Mouse (Mus musculus) fibroblast of lung, adult 2 months (primary cell): ENCODE data around the gene Zfp36l2.

Experiments
- DNase-seq: peaks from one replicate; pipeline ENCODE4 v3.0.0-alpha.2; 2011; ENCODE audit warnings: low read depth

Zfp36l2 gene

DNA sequence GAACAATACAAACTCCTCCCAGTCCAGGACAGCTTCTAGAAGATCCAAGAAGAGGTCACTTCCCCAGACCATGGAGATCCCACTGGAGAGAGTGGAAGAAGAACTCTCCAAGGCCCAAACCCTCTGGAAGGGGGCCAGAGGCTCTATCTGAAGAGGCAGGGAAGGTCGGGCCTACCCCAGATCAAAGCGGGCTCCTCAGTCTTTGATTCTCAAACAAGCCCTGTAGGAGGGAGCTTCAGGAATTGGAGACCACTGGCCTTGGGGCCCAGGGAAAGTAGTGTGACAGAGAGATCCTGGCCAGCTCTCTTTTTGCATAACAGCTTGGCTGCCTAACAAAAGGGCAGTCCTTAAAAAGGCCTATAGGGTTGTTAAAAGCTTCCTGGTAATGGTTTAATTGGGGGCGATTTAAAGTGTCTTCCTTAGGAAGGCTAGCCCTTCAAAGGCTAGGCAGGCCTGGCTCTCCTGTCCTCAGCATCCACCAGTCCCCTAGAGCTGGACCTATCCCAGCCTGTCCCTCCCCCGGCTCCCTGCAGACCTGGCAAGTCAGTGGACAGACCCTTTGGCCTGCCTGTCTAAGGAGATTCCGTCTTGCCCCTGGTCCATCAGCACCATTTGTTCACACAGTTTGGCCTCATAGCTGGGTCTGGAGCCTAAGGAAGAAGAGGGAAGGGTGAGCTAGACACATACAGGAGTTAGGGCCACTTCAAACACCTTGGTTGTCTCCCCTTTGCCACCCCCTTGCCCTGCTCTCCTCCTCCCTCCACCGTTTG is 35.4 kb downstream of the Zfp36l2 start:
- DNase-seq = no peak

- DNase-seq = no peak
Observed at GRCm38 (mm10) chr17:84151306-84151705, 36.4 kb downstream of the Zfp36l2 start.

DNA sequence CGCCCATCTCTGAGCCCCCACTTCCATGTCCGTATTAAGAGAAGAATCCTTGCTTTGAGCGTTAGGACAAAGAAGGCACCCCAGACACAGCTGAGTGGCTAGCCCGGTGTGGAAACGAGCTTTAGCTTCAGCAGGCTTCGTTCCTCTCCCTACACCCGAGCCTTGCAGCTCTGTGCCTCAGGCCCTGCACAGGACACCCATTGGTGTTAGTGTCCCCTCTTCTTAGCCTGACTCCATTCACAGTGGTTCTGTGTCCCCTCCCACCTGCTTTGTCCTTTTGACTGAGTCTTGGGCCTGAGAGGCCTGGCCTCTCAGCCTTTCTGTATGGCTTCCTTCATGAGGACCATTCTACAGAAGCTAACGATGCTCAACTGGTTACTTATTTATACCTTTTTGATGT is 37.5 kb downstream of the Zfp36l2 start:
- DNase-seq = no peak

GRCm38 (mm10) chr17:84149566-84149965 is 38.2 kb downstream of the Zfp36l2 start:
- DNase-seq = no peak

- peak; percentile 99 for DNase-seq
Observed at GRCm38 (mm10) chr17:84148499-84149484, 39.0 kb downstream of the Zfp36l2 start.

GRCm38 (mm10) chr17:84147183-84148108 is 40.3 kb downstream of the Zfp36l2 start:
- no peak for DNase-seq

GRCm38 (mm10) chr17:84146458-84147182 is 41.1 kb downstream of the Zfp36l2 start:
- no peak for DNase-seq

DNA sequence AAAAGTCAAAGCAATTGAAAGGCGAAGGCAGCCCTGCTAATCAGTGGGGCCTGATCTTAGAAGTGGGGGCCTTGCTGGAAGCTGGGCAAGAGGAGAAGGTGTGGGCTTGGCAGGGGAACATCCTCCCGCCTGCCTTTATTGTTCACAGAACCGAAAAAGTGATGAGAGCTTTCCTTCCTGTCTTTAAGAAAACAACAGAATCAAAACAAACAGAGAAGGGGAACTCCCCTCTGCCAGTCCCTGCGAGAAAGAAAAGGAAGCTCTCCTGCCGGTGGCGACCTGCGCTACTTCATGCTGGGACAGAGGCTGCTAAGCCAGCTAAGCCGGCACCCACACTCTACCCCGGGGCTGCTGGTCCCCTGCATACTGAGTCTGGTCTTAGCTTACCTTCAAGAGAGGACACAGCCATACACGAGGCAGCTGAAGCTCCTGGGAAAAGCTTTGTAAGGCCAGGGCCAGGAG is 41.9 kb downstream of the Zfp36l2 start:
- DNase-seq = no peak

- no peak for DNase-seq
Observed at GRCm38 (mm10) chr17:84144762-84145599, 42.8 kb downstream of the Zfp36l2 start.

DNA sequence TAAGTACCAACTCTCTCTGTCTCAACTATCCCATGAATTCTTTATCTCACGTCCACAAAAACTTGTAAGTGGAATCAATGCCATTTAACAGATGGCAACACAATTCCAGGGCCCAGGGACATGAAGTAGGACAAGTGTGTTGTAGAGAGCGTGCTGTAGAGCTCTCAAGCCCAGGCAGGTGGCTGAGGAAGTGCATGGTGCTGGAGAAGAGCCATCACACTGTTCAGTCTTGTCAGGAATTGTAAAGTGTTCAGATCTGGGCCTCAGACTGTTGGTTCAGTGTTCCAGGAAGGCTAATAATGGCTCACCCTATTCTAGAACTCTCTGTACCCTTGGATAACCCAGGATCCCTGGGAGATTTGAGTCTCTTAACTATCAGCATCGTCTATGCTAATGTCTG is 43.6 kb downstream of the Zfp36l2 start:
- DNase-seq = no peak

GRCm38 (mm10) chr17:84143219-84143844 is 44.4 kb downstream of the Zfp36l2 start:
- peak; percentile 17 for DNase-seq

GRCm38 (mm10) chr17:84141691-84142090 is 46.1 kb downstream of the Zfp36l2 start:
- DNase-seq = no peak

DNA sequence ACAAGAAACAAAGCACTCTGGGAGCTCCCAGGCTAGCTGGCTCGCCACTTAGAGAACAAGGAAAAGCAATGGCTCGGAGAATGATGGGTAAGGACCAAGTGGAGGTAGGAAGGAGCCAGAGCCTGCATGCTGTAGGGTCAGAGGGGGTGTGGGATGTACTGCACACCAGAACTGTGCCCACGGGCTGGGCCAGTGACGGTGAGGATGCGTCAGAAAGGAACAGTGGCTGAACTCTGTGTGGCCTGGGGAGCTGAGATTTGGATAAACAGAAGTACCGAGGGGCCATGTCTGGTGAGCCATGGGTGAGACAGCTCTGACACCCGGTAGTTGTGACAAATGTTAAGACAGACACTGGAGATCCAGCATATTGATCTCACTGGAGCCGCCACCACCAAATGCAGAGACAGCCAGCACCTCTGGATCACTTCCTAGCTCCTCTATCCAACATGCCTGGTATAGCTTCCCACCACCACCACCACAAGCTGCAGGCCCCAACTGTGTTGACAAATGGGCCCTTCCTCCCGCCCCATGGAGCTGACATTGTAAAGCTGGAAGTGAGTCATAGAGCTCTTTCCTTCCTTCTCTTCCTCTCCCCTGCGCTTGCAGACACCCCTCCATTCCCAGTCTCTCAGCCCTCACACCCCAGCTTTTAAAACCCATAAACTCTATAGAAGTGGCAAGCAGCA is 46.8 kb downstream of the Zfp36l2 start:
- no peak for DNase-seq

DNA sequence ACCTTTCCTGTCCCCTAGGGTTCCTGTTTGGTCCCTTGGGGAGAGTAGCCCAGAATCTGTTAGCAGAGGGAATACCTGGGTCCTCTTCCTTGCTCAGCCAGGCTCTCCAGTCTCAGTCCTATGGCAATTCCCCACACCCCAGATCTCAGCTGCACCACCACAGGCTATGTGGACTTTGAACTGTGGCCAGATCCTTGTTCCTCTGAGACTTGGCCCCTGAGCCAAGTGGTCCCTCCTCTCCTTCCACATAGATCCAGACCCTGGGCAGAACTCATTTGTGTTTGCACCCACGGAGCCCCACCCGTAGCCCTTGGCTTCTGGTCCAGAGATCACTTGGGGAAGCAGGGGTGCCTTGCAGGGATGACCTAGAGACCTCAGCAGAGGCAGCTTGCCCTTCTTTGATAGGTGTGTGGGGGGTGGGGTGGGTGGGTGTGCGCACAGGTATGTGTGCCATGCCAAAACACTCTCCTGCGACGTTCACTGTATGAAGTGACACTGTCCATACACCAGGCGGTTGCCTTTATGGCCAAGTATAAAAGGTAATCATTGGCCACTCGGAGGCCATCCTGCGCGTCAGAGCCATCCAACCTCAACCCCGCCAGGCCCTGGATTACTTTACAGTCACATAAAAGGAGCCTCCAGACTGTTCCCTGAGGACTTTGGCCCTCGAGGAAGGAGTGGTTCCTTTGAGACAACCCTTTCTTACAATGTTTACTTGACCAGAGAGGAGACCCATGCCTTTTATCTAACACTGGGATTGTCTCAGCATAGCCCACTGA is 50.2 kb downstream of the Zfp36l2 start:
- DNase-seq = no peak

GRCm38 (mm10) chr17:84136669-84137392 is 50.9 kb downstream of the Zfp36l2 start:
- DNase-seq = no peak

DNA sequence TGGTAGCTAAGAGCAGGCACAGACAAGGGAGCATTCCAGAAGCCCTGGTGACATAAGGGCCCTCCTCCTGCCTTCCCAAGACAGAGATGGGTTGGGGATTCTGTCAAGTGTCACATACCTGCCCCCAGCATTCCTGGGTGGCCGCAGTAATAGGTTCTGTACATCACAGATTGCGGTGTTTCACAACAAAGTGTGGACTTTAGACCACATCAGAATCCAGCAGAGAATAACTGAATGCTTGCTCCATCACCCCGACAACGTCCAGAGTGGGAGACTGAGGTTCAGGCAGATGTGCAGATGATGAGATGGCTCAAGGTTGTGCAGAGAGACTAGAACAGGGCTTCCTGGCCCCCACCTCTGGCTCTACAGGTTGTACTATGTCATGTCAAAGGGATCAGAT is 51.5 kb downstream of the Zfp36l2 start:
- DNase-seq = no peak

GRCm38 (mm10) chr17:84135243-84135642 is 52.5 kb downstream of the Zfp36l2 start:
- DNase-seq = no peak
